Mouse (Mus musculus): Measurements from ENCODE around the gene Magix. TPM values are rescaled to one million over a fixed set of nuclear protein-coding genes. Genes with fewer than 3 reads are reported as not detected.

Gene Magix
- total RNA-seq, 2 experiments from 2014 or later, result 0.46 to 0.64 TPM

DNA sequence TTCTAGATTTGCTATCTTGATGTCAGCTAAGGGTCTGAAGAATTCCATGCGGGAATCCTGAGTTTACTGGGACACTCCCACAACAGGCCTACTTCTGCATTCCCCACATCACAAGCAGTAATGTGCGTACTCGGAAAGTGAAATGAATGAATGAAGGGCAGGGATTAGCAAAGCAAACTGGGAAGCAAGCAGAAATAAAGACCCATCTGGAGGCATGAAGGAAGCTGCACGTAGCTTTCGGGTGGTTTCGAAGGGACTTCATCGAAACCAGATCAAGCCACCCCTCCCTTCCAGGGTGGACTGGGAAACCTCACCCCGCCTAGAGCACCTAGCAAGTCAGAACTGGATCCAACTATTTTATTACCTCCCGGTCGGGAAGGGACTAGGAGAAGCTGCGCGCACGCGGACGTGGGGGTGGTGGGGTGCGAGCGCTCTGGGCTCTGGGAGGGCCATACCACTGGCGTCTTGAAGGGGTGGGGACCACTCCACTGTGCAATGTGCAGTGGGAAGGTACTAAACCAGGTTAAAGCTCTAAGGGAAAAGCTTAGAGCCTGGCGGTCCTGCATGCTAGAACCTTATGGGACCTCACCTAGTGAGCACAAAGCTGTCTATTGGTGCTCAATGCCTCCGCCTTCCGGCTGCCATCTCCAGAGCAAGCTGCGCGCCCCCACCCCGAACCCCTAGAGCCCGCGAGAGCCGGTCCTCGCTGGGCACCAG is 6.6 kb downstream of the Magix start:
- DNase-seq (ENCODE audit: low spot score in 2 of 2), result no peak

DNA sequence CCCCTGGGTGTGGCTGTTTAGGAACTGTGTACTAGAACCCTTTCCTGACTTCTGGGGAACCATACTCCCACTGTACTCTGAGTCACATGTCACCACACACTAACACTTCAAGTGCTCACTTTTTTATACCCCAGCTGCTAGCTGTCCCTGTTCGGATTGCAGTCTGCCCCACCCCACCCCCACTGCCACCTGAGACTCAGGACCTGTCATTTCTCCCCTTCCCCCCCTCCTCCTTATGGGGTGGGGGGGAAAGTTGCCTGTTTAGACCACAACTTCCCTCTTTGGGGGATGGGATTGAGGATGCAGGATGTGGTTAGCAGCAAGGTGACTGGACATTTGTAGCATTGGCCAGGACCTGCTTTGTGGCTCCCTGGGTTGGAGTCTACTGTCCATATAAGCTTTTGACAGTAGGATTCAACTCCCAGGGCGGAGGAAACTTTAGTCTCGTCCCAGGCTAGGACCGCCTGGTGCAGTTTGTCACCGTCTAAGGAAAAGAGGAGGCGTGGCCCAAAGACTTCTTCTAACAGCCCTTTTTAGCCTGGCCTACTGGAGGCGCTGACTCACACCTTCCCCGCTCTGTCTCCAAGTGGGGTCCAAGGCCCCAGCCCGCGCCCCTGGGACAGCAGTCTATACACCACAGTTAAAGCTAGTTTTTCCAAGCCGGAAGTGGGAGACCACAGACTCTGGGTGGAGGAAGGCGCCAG is 7.3 kb downstream of the Magix start:
- DNase-seq (ENCODE audit: low spot score in 2 of 2), result no peak

DNA sequence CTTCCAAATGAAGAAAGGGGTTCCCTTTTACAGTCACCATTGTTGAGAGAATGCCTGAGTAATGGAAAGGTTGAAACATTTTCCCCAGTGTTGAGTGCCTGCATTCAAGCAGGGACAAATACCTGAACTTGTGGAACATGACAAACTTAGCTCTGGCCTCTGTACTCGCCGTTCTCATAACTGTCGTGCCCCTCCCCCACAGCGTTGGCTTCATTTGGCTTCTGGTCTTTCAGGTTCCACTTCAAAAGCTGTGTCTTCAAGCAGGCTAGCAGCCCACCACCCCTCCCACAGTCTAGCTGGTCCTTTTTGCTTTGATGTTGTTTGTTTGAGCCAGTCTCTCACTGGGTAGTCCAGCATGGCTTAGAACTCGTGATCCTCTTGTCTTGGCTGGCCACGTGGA is 8.3 kb downstream of the Magix start:
- DNase-seq (ENCODE audit: low spot score in 2 of 2), result no peak

- peak; percentile 52 to 56 for DNase-seq (ENCODE audit: low spot score in 2 of 2)
Observed at GRCm38 (mm10) chrX:7670921-7671623, 10.0 kb downstream of the Magix start, which contains the start of gene Plp2. TSS of gene Plp2 (minus strand) at chrX:7671390.

GRCm38 (mm10) chrX:7670390-7670881 is 10.6 kb downstream of the Magix start:
- peak; percentile 57 to 61 for DNase-seq (ENCODE audit: low spot score in 2 of 2)

DNA sequence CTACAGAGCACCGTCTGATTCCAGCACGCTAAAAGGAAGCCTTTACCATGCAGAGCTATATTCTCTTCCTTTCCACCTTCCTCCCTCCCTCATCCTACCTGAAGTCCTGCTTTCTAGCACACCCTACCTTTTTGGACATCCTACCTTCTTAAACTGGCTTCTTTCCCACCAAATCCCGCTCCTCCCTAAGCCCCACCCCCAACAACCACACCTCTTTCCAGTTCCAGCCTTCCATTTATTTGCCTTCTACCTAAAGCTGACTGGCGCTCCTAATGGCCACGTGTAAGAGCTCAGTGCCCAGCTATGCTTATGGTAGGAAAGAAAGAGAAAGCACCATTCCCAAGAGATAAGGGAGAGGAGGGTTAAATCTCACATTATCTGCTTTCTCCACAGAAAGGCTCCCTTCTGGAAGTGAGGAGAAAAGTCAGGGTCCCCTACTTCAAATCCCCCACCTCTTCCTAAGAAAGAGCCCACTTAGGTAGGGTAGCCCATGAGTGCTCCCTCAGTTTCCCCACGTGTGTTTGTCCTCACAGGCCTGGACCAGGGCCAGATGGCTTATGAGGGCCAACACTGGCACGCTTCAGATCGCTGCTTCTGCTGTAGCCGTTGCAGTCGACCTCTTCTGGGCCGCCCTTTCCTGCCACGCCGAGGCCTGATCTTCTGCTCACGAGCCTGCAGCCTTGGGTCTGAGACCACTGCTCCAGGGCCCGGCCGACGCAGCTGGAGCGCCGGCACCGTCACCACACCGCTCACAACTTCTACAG is 15.1 kb downstream of the Magix start:
- no peak for DNase-seq (ENCODE audit: low spot score in 2 of 2)

DNA sequence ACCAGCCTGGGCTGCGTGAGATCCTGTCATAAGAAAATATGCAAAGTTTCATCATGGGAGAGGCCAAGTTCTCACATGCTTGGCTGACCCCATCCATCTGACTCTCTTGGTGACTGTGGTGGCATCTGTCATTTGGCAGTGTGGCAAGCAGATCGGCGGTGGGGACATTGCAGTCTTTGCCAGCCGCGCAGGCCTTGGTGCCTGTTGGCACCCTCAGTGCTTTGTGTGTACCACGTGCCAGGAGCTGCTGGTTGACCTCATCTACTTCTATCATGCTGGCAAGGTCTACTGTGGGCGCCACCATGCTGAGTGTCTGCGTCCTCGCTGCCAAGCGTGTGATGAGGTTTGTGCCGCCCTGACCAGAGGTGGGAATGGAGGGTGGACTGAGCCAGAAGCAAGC is 16.3 kb downstream of the Magix start:
- DNase-seq (ENCODE audit: low spot score in 2 of 2), result no peak

GRCm38 (mm10) chrX:7662936-7663335 is 18.1 kb downstream of the Magix start:
- DNase-seq (ENCODE audit: low spot score in 2 of 2), result no peak

- no peak for DNase-seq (ENCODE audit: low spot score in 2 of 2)
Observed at GRCm38 (mm10) chrX:7661086-7661485, 20.0 kb downstream of the Magix start.

DNA sequence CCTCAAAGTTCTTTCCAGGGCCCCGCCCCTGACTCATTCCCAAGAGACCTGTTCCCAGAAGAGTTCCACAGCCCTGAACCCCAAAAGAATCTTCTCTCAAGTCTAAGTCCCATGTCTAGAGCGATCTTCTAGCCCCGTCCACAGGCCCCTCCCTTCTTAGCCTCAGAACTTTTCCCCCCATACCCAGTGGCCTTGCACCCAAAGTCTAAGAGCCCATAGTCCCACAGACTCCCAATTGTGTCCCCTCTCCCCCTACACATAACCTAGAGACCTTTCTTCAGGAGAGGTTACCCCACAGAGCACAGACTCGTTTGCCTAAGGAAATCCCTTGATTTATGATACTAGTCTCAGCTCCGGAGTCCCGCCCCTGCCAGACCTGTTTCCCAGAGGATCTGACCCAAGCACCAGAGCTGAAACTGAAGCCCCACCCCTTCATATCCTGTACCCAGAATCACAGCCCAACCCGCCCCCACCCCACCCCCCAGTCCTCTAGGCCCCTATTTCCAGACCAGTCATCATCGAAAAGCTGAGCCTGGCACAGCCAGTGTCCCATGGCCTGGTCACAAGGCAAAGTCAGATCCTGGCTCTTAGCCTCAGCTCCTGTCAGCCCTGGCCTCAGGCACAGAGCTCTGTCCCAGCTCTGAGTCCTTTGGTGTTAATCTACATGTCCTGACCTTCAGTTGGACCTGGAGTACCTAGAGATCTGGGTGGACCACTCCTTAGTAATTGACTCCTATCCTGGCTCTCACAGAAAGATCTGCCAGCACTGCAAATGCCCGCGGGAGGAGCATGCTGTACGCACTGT is 22.1 kb downstream of the Magix start:
- no peak for DNase-seq (ENCODE audit: low spot score in 2 of 2)

GRCm38 (mm10) chrX:7658031-7658784 is 22.8 kb downstream of the Magix start:
- DNase-seq (ENCODE audit: low spot score in 2 of 2), result peak in 1 of 2 experiments; percentile 46

DNA sequence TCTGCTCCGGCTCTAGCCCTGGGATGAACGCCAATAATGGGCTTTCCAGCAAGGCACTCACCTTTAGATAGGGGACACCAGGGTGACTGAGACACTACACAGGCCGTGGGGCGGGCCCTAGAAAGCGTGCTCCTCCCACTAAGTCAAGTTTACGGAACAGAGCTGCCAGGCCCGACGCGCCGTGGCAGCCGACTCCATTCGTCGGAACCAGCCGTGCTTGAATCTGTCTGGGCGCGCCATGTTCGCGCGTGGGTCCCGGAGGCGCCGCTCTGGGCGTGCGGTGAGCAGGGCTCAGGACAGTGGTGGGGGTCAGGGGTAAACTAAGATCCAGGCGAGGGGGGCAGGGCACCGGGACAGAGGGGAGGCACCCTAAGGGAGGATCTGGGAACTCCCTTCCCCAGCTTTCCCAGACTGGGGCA is 23.8 kb downstream of the Magix start, which contains the start of gene Prickle3:
Gene Prickle3, plus strand, starts transcription at position 40 of the 419 bp plus-strand sequence.
- peak; percentile 38 to 51 for DNase-seq (ENCODE audit: low spot score in 2 of 2)

DNA sequence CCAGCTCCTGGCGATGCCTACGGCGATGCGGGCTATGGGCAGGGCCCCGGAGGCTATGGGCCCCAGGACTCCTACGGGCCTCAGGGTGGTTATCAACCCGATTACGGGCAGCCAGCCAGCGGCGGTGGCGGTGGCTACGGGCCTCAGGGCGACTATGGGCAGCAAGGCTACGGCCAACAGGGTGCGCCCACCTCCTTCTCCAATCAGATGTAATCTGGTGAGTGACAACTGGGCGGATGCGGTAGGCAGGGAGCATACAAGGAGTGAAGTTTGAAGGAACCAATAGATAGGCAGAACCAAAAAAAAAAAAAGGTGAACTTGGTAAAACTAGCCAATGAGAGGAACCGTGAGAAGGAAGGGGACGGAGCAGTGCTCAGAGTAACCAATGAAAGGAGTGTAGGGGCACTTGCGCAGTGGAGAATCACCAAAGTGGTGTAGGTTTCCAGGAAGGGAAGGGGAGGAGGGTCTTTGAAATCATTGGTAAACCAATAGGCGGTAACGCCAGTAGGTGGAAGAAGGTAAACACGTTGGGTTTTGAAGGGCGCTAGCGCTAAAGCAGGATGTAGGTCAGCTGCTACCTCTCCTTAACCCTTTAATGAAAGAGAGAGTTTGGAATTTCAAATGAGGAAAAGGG is 32.3 kb downstream of the Magix start:
- DNase-seq (ENCODE audit: low spot score in 2 of 2), result peak; percentile 61 to 70

GRCm38 (mm10) chrX:7645349-7645748 is 35.7 kb downstream of the Magix start:
- DNase-seq (ENCODE audit: low spot score in 2 of 2), result peak; percentile 73 to 75

DNA sequence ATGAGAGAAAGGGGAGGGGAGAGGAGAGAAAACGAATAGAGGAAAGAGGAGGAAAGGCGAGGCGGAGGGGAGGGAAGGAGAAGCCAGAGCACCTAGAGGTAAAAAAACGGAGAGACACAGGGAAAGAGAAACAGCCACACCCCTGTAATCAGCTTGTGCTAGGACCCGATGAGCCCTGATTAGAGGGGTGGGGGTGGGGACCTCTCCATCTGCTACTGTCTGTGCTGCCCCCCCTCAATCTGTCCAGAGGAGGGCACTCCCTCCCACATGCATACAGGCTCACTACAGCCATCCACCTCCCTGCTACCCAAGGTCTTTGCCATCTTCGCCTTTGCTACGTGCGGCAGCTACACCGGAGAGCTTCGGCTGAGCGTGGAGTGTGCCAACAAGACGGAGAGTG is 40.3 kb downstream of the Magix start:
- DNase-seq (ENCODE audit: low spot score in 2 of 2), result no peak

DNA sequence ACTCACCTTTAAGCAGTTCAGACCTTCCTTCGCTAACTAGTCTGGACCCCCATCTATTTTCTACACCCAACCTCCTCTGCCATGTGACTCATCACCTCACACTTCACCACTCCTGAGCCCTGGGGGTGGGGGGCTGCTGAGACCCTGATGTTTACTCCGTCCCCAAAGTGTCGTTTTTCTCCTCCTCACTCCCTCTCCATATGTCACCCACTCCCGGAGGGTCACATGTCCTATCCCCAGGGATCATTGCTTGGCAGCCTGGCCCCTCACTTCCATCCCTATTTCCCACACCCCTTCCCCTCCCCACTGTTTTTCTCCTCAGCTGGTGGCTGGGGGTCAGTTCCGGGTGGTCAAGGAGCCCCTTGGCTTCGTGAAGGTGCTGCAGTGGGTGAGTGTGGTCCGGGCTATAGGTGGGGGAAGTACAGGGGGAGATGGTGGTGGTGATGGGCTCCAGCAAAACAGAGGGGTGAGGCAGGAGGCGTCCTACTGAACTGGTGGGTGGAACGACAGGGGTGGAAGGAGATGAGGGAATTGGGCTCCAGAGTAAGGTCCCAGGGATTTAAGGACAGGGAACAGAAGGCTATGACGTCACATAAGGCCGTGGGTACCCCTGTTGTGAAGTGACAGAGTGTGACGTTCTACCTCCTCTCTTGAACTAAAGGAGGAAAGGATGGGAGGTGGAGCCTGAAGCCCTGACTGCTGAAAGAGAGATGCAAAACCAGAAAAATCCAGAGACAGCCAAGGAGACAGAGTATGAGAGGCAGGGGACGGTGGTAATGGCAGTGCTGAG is 41.3 kb downstream of the Magix start:
- DNase-seq (ENCODE audit: low spot score in 2 of 2), result no peak

DNA sequence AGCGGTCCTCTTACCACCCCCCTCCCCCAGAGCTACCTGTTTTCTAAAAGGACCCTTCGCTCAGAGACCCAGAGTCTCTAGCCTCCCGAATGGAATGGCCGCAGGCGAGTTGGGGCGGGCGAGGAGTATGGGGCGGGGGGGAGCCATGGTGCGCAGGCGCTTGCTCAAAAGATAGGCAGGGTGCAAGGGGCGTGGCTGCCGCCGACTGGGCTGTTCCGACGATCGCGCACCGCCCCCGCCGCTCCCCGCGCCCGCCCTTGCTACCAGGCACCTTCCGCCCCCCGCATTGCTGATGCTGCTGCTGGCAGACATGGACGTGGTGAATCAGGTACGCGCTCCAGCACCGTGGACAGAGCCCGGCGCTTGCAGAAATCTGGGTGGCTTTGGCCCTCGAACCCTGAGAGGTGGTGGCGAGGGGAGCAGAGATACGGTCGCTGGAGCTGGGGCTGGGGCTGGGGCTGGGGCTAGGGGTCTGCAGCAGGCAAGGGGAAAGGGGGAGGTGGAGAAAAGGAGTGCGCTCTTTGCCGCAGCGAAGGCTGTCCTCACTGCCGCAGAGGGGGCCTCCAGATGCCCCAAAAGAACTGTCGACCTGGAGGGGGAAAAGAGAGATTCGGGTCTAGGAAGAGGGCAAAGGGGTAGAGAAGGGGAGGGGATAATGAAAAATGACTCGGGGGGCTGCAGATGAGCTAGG is 42.5 kb downstream of the Magix start, which contains the start of gene Syp:
Gene Syp, plus strand, starts transcription at position 71 of the 691 bp plus-strand sequence.
- peak; percentile 72 to 73 for DNase-seq (ENCODE audit: low spot score in 2 of 2)

All from adrenal gland, adult 18-20 months (tissue).